Mouse (Mus musculus): ENCODE data around the gene Pde4d. TPM values are rescaled to one million over a fixed set of nuclear protein-coding genes. Genes with fewer than 3 reads are reported as not detected.
A peak's percentile ranks its signal among the peaks of the same experiment; 100 is the strongest.

Pde4d gene
- total and polyA plus RNA-seq, 2 experiments from 2014 or later: 19.0 to 103 TPM

GRCm38 (mm10) chr13:109229618-109230334 lies 780.0 kb downstream of the Pde4d start:
- no peak overlapping the region for H3K27ac ChIP-seq (ENCODE audit: low read depth, low read length)
- 73% methylated on average over 17 of the region's 17 CpGs for WGBS
- no peak for ATAC-seq (ENCODE audit: low FRiP score)

GRCm38 (mm10) chr13:109230335-109230987 lies 780.7 kb downstream of the Pde4d start:
- no peak overlapping the region for H3K4me2 ChIP-seq (ENCODE audit: low read depth, low read length, poor library complexity, severe bottlenecking)
- H3K36me3 ChIP-seq (ENCODE audit: insufficient read depth, low read length): no peaks in the 10 kb centered on the region
- TF ChIP-seq CTCF (IDR thresholded peaks at IDR 0.05): no peak
- H3K9ac ChIP-seq (replicated peaks; ENCODE audit: low read length, poor library complexity, severe bottlenecking): no peak overlapping the region
- DNase-seq (ENCODE audit: low spot score) (no peak), ATAC-seq (ENCODE audit: low FRiP score) (no peak)
- H3K27me3 ChIP-seq (ENCODE audit: insufficient read depth, low read length): no peaks in the 10 kb centered on the region
- no peak overlapping the region for H3K27ac ChIP-seq (ENCODE audit: low read depth, low read length)
- WGBS: 63% methylated on average over 13 of the region's 13 CpGs
- H3K4me1 ChIP-seq (ENCODE audit: insufficient read depth, low read length): no peaks in the 10 kb centered on the region
- no peaks in the 10 kb centered on the region for H3K9me3 ChIP-seq (ENCODE audit: low read length)
- no peak overlapping the region for H3K4me3 ChIP-seq (ENCODE audit: low read depth, low read length)

More at GRCm38 (mm10) chr13:109229618-109230334, 780.0 kb downstream of the Pde4d start:
- no peaks in the 10 kb centered on the region for H3K36me3 ChIP-seq (ENCODE audit: insufficient read depth, low read length)
- H3K27me3 ChIP-seq (ENCODE audit: insufficient read depth, low read length): no peaks in the 10 kb centered on the region
- TF ChIP-seq CTCF (IDR thresholded peaks at IDR 0.05): no peak
- H3K9me3 ChIP-seq (ENCODE audit: low read length): no peaks in the 10 kb centered on the region
- H3K9ac ChIP-seq (replicated peaks; ENCODE audit: low read length, poor library complexity, severe bottlenecking): no peak overlapping the region
- no peaks in the 10 kb centered on the region for H3K4me1 ChIP-seq (ENCODE audit: insufficient read depth, low read length)
- DNase-seq (ENCODE audit: low spot score): peak; percentile 29
- peak overlapping the region; percentile 29 for H3K4me2 ChIP-seq (ENCODE audit: low read depth, low read length, poor library complexity, severe bottlenecking)
- no peak overlapping the region for H3K4me3 ChIP-seq (ENCODE audit: low read depth, low read length)

- DNase-seq (ENCODE audit: low spot score) (no peak), ATAC-seq (ENCODE audit: low FRiP score) (no peak)
- H3K27ac ChIP-seq (ENCODE audit: low read depth, low read length): no peak overlapping the region
- no peaks in the 10 kb centered on the region for H3K27me3 ChIP-seq (ENCODE audit: insufficient read depth, low read length)
- no peak overlapping the region for H3K4me3 ChIP-seq (ENCODE audit: low read depth, low read length)
- WGBS: 89% methylated on average over 18 of the region's 18 CpGs
- H3K4me1 ChIP-seq (ENCODE audit: insufficient read depth, low read length): no peaks in the 10 kb centered on the region
- H3K4me2 ChIP-seq (ENCODE audit: low read depth, low read length, poor library complexity, severe bottlenecking): no peak overlapping the region
- H3K36me3 ChIP-seq (ENCODE audit: insufficient read depth, low read length): no peaks in the 10 kb centered on the region
- no peak overlapping the region for H3K9ac ChIP-seq (replicated peaks; ENCODE audit: low read length, poor library complexity, severe bottlenecking)
- no peaks in the 10 kb centered on the region for H3K9me3 ChIP-seq (ENCODE audit: low read length)
- no peak for TF ChIP-seq CTCF (IDR thresholded peaks at IDR 0.05)
Measured at GRCm38 (mm10) chr13:109231848-109232460, 782.2 kb downstream of the Pde4d start.

GRCm38 (mm10) chr13:109232531-109232930 lies 782.8 kb downstream of the Pde4d start:
- DNase-seq (ENCODE audit: low spot score) (no peak), ATAC-seq (ENCODE audit: low FRiP score) (no peak)
- Histone ChIP-seq H3K9me3 (ENCODE audit: low read length) (no peaks in the 10 kb centered on the region), H3K9ac (replicated peaks; ENCODE audit: low read length, poor library complexity, severe bottlenecking) (no peak overlapping the region), H3K4me3 (ENCODE audit: low read depth, low read length) (no peak overlapping the region), H3K27me3 (ENCODE audit: insufficient read depth, low read length) (no peaks in the 10 kb centered on the region), H3K4me1 (ENCODE audit: insufficient read depth, low read length) (no peaks in the 10 kb centered on the region), H3K36me3 (ENCODE audit: insufficient read depth, low read length) (no peaks in the 10 kb centered on the region), H3K27ac (ENCODE audit: low read depth, low read length) (no peak overlapping the region), H3K4me2 (ENCODE audit: low read depth, low read length, poor library complexity, severe bottlenecking) (no peak overlapping the region)
- WGBS: 72% methylated on average over 5 of the region's 5 CpGs
- no peak for TF ChIP-seq CTCF (IDR thresholded peaks at IDR 0.05)

- no peak overlapping the region for H3K27ac ChIP-seq (ENCODE audit: low read depth, low read length)
- H3K4me1 ChIP-seq (ENCODE audit: insufficient read depth, low read length): no peaks in the 10 kb centered on the region
- H3K4me3 ChIP-seq (ENCODE audit: low read depth, low read length): no peak overlapping the region
- DNase-seq (ENCODE audit: low spot score): no peak
- WGBS: 65% methylated on average over 5 of the region's 5 CpGs
- no peaks in the 10 kb centered on the region for H3K27me3 ChIP-seq (ENCODE audit: insufficient read depth, low read length)
- TF ChIP-seq CTCF (IDR thresholded peaks at IDR 0.05): no peak
- no peaks in the 10 kb centered on the region for H3K9me3 ChIP-seq (ENCODE audit: low read length)
- no peak overlapping the region for H3K4me2 ChIP-seq (ENCODE audit: low read depth, low read length, poor library complexity, severe bottlenecking)
- no peak overlapping the region for H3K9ac ChIP-seq (replicated peaks; ENCODE audit: low read length, poor library complexity, severe bottlenecking)
- no peak for ATAC-seq (ENCODE audit: low FRiP score)
- no peaks in the 10 kb centered on the region for H3K36me3 ChIP-seq (ENCODE audit: insufficient read depth, low read length)
Measured at GRCm38 (mm10) chr13:109233911-109234613, 784.3 kb downstream of the Pde4d start.
